Mouse (Mus musculus) heart, embryonic 14.5 days (tissue): Measurements from ENCODE around the gene Pcolce. TPM values are rescaled to one million over a fixed set of nuclear protein-coding genes. Genes with fewer than 3 reads are reported as not detected.

Experiments
- ATAC-seq: fragments of 200-750 bp; cut with Nextera tagmentation; 2 replicates; pipeline ENCODE4 v1.8.0; 2017; ENCODE audit warnings: low read depth, moderate TSS enrichment; ENCODE audit not compliant: insufficient number of reproducible peaks, insufficient read depth, low FRiP score
- H3K27ac ChIP-seq, 2 experiments: fragments of 200-500 bp in 1 of 2; fragments of 300-500 bp in 1 of 2; sonication (generic) in 1 of 2; replicated peaks in 1 of 2; 2 replicates each; pipeline ENCODE4 v1.5.1; 2012 to 2014; ENCODE audit warnings: low read depth in 2 of 2, low read length in 2 of 2, control low read depth in 1 of 2, mild to moderate bottlenecking in 1 of 2, mixed read lengths in 1 of 2; ENCODE audit not compliant: control insufficient read depth in 1 of 2, insufficient read depth in 1 of 2
- H3K27me3 ChIP-seq: fragments of 300-500 bp; sonication (generic); 2 replicates; pipeline ENCODE4 v1.6.1; 2014; ENCODE audit warnings: mild to moderate bottlenecking, low read length, control low read depth; ENCODE audit not compliant: control insufficient read depth, insufficient read depth
- H3K36me3 ChIP-seq: fragments of 300-500 bp; sonication (generic); 2 replicates; pipeline ENCODE4 v1.6.1; 2014; ENCODE audit warnings: mild to moderate bottlenecking, control low read depth, low read length, mixed read lengths; ENCODE audit not compliant: control insufficient read depth, insufficient read depth
- H3K4me1 ChIP-seq, 2 experiments: fragments of 200-500 bp in 1 of 2; fragments of 300-500 bp in 1 of 2; sonication (generic) in 1 of 2; 2 replicates each; pipeline ENCODE4 v1.6.1; 2012 to 2014; ENCODE audit warnings: low read length in 2 of 2, control low read depth in 1 of 2, mixed read lengths in 1 of 2; ENCODE audit not compliant: control insufficient read depth in 2 of 2, insufficient read depth in 2 of 2
- H3K4me2 ChIP-seq: fragments of 300-500 bp; sonication (generic); 2 replicates; pipeline ENCODE4 v1.6.1; 2014; ENCODE audit warnings: mild to moderate bottlenecking, low read length
- H3K4me3 ChIP-seq, 2 experiments: fragments of 200-500 bp in 1 of 2; fragments of 300-500 bp in 1 of 2; sonication (generic) in 1 of 2; 2 replicates each; pipeline ENCODE4 v1.5.1; 2012 to 2014; ENCODE audit warnings: low read length in 2 of 2, mild to moderate bottlenecking in 2 of 2, control low read depth in 1 of 2, low read depth in 1 of 2, moderate library complexity in 1 of 2; ENCODE audit not compliant: control insufficient read depth in 1 of 2, insufficient read depth in 1 of 2
- H3K9ac ChIP-seq: fragments of 300-500 bp; sonication (generic); 2 replicates; pipeline ENCODE4 v1.6.1; 2014; ENCODE audit warnings: mild to moderate bottlenecking, low read length
- H3K9me3 ChIP-seq: fragments of 300-500 bp; sonication (generic); 2 replicates; pipeline ENCODE4 v1.6.1; 2016; ENCODE audit warnings: low read length, control low read depth; ENCODE audit not compliant: control insufficient read depth
- WGBS: fragments of 180-500 bp; shearing (Covaris S2); extraction: QIAGEN DNeasy Blood & Tissue Kit; methylation state at CpG from one replicate; pipeline ENCODE4 v1.1.7; 2014; 5-methylcytosine and 5-hydroxymethylcytosine counted together
- polyA plus RNA-seq: library from polyadenylated mRNA; unstranded; fragments of >200 nt; fragmentation: Nextera tagmentation; extraction: Ambion mirVana; gene quantifications from 2 replicates; pipeline ENCODE4 v1.2.1, GENCODE M21; 2014

The Pcolce gene
- polyA plus RNA-seq, 1 experiment from 2014 or later, result 123 TPM

DNA sequence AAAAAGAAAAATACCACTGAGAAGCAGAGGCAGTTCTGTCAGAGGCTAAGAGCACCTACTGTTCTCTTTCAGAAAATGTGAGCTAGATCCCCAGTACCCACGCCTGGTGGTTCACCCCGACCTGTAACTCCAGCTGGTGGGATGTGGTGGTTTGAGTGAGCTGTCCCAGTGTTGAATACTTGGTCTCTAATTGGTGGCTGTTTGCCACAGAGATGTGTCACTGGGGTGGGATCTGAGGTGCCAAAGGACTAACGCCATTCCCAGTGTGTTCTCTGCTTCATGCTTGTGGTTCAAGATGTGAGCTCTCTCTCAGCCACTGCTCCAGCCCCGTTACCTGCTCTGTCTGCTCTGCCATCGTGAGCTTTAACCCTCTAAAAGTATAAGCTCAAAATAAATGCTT lies 23.1 kb downstream of the Pcolce start:
- H3K9ac ChIP-seq, result no peak overlapping the region
- no peaks in the 10 kb centered on the region for H3K9me3 ChIP-seq
- no peak overlapping the region for H3K4me3 ChIP-seq
- no peak overlapping the region for H3K27ac ChIP-seq
- no peaks in the 10 kb centered on the region for H3K27me3 ChIP-seq
- H3K36me3 ChIP-seq, result no peaks in the 10 kb centered on the region
- H3K4me2 ChIP-seq, result no peak overlapping the region
- 73% methylated on average over 5 of the region's 5 CpGs for WGBS
- H3K4me1 ChIP-seq, result no peaks in the 10 kb centered on the region
- no peak for ATAC-seq

DNA sequence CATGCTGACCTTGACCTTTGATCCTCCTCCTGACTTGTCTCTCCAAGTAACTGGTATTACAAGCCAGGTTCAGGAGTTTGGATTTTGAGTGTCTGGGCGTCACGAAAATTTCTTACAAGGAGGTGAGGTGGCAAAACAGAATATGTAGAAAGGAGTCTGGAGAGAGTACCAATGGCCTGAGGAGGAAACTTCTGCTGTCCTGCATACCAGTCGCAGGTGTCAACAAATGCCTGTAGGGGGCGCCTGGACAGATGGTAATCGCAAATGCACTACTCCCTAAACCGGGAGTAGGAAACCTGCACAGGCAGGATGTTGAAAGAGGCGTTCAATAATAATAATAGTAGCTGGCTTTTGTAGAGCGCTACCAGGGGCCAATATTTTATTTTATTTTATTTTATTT lies 28.6 kb downstream of the Pcolce start:
- 30% methylated on average over 8 of the region's 8 CpGs for WGBS

DNA sequence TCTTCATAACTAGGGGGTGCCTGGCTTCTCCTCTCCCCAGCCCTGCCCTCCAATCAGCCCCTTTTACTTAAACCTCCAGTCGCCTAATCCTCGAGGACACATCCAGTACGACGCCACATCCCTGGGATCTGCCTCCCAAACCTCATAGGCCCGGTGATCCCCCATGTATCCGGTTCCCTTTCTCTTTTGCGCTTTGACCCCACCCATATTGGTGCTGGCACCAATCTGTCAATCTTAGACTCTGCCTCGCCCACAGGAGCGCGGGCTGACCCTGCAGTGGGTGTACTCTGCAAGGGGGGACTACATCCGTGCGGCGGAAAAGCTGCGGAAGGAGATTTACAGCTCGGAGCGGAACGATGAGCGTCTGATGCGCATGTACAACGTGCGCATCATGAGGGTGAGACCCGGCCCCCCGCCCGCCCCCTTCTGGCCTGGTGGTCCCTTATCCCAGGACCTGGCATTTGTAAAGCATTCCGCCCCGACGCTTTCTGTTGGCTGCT lies 29.9 kb downstream of the Pcolce start:
- H3K9ac ChIP-seq, result peak overlapping the region; percentile 39; the same call in 1 of the 2 replicates
- no peaks in the 10 kb centered on the region for H3K36me3 ChIP-seq
- peak overlapping the region; percentile 66 for H3K4me2 ChIP-seq
- 7% methylated on average over 27 of the region's 27 CpGs for WGBS
- H3K27me3 ChIP-seq, result peaks cover 30% of the 10 kb centered on the region
- H3K27ac ChIP-seq, result no peak overlapping the region
- peak overlapping the region; percentile 33 to 47 for H3K4me3 ChIP-seq
- no peak for ATAC-seq
- H3K9me3 ChIP-seq, result no peaks in the 10 kb centered on the region
- H3K4me1 ChIP-seq, result peaks cover 0 to 6% of the 10 kb centered on the region in 2 experiments; a peak in 2 of 4 replicates

More for the DNA sequence above, 28.6 kb downstream of the Pcolce start:
- Histone ChIP-seq H3K9me3 (no peaks in the 10 kb centered on the region), H3K4me3 (no peak overlapping the region), H3K36me3 (no peaks in the 10 kb centered on the region), H3K4me1 (peaks cover 0 to 6% of the 10 kb centered on the region in 2 experiments; a peak in 2 of 4 replicates), H3K4me2 (no peak overlapping the region), H3K9ac (no peak overlapping the region), H3K27ac (no peak overlapping the region), H3K27me3 (peaks cover 30% of the 10 kb centered on the region)
- ATAC-seq, result no peak

DNA sequence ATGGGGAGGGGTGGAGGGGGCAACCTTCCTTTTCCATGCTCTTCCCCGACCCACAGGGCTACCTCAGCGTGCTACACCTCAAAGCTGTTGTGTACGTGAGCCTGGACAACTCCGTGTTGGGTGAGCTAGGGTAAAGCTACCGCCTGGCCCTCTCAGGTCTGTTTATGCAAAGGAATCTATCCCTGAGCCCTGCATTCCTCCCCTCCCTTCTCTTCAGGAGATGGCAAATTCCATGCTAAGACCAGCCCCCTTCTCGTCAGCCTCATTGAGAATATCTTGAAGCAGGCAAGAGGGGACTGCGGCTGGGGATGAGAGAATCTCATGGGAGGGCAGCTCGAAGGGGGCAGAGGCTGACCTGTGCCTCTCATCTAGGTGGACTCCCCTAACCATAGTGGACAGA lies 30.9 kb downstream of the Pcolce start:
- no peak overlapping the region for H3K9ac ChIP-seq
- 23% methylated on average over 8 of the region's 8 CpGs for WGBS
- H3K4me3 ChIP-seq, result no peak overlapping the region
- no peaks in the 10 kb centered on the region for H3K9me3 ChIP-seq
- ATAC-seq, result no peak
- H3K36me3 ChIP-seq, result no peaks in the 10 kb centered on the region
- H3K27me3 ChIP-seq, result peaks cover 30% of the 10 kb centered on the region
- peaks cover 0 to 6% of the 10 kb centered on the region in 2 experiments; a peak in 2 of 4 replicates for H3K4me1 ChIP-seq
- H3K4me2 ChIP-seq, result no peak overlapping the region
- no peak overlapping the region for H3K27ac ChIP-seq

DNA sequence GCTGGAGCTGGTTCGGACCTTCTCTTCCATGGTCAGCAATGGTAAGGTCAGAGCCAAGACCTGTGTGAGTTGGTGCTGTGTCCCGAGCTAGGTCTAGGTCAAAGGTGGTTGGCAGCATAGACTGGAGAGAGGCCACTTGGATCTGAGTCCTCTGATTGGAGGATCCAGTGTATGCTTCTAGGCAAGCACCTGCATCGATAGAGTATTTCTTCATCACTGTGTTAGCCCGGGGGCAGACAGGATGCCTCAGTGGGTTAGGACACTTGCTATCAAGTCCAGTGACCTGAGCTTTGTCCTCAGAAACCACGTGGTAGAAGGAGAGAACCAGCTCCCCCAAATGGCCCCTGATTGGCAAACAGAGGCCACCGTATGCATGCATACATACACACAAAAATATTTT lies 33.3 kb downstream of the Pcolce start:
- Histone ChIP-seq H3K4me1 (peaks cover 0 to 6% of the 10 kb centered on the region in 2 experiments; a peak in 2 of 4 replicates), H3K27me3 (peaks cover 30% of the 10 kb centered on the region), H3K9ac (no peak overlapping the region), H3K36me3 (no peaks in the 10 kb centered on the region), H3K27ac (no peak overlapping the region), H3K4me3 (no peak overlapping the region), H3K4me2 (no peak overlapping the region), H3K9me3 (no peaks in the 10 kb centered on the region)
- no peak for ATAC-seq
- 85% methylated on average over 6 of the region's 6 CpGs for WGBS

DNA sequence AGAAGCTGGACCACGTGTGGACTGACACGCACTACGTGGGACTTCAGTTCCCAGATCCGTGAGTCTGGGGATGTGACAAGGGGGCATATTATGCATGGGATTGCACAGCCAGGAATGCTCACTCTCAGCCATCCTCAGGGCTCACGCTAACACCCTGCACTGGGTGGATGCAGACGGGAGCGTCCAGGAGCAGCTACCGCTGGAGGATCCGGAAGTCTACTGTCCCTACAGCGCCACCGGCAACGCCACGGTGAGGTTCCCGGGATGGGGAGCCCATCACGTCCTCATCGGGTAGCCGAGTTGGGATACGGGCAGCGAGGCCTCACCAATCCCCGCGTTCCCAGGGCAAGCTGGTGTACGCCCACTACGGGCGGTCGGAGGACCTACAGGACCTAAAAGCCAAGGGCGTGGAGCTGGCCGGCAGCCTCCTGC lies 39.1 kb downstream of the Pcolce start:
- Histone ChIP-seq H3K4me2 (peak overlapping the region; percentile 65), H3K27me3 (peaks cover 9% of the 10 kb centered on the region; the same call in 1 of the 2 replicates), H3K9ac (peak overlapping the region; percentile 51), H3K4me3 (peak overlapping the region; percentile 31), H3K4me1 (peaks cover 2 to 8% of the 10 kb centered on the region in 2 experiments; a peak in 2 of 4 replicates), H3K36me3 (no peaks in the 10 kb centered on the region), H3K27ac (no peak overlapping the region), H3K9me3 (no peaks in the 10 kb centered on the region)
- no peak for ATAC-seq
- 6% methylated on average over 27 of the region's 27 CpGs for WGBS

DNA sequence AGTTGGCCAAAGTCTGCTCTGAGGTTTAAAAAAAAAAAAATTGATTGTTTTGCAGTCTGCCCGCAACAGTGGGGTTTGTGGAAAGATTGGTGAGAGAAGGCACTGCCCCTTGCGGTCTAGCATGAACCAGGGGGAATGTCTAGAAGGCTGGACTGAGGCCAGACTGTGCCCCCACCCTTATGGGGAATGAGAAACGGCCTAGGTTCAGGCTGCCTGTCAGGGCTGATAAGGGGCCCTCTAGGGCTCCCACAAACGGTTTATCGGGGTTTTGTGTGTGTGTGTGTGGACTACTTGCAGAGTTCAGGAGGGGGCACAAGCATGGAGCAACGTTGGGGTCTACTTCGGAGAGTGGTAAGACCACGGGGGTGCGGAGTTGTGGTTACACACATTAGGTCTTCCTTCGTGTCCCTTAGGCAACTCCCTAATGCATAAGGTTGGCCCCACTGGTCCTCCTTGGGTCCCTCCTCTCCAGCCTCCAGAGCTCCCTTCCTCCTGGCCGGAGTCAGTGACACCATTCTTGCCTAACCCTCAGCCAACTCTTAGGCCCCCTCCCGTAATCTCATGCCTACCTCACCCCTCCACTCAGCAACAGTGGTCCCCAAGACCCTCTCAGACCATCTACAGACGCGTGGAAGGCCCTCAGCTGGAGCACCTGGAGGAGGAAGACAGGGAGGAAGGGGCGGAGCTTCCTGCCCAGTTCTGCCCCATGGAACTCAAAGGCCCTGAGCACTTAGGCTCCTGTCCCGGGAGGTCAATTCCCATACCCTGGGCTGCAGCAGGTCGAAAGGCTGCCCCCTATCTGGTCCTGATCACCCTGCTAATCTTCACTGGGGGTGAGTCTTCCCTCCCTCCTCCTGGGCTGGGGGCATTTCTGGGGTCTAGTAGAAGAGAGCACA lies 42.6 kb downstream of the Pcolce start:
- no peak overlapping the region for H3K9ac ChIP-seq
- H3K4me3 ChIP-seq, result no peak overlapping the region
- no peak overlapping the region for H3K4me2 ChIP-seq
- ATAC-seq, result peak; percentile 14; the same call in 1 of the 2 replicates
- peaks cover 2 to 8% of the 10 kb centered on the region in 2 experiments; a peak in 2 of 4 replicates for H3K4me1 ChIP-seq
- no peaks in the 10 kb centered on the region for H3K36me3 ChIP-seq
- no peak overlapping the region for H3K27ac ChIP-seq
- WGBS, result 74% methylated on average over 17 of the region's 17 CpGs
- peaks cover 9% of the 10 kb centered on the region; the same call in 1 of the 2 replicates for H3K27me3 ChIP-seq
- H3K9me3 ChIP-seq, result no peaks in the 10 kb centered on the region
